Mouse (Mus musculus) lung, adult 2 months (tissue): ENCODE results near the gene Sprr1a.

Source experiments
- CTCF ChIP-seq: fragments of 200-500 bp; IDR thresholded peaks from 2 replicates; pipeline ENCODE4 v1.5.1; 2011; ENCODE audit warnings: mild to moderate bottlenecking, low read length, control low read depth; ENCODE audit not compliant: insufficient read depth
- POLR2A ChIP-seq: fragments of 200-500 bp; IDR thresholded peaks from 2 replicates; pipeline ENCODE4 v1.6.1; 2011; ENCODE audit warnings: low read depth, mild to moderate bottlenecking, control low read depth, low read length, borderline replicate concordance; ENCODE audit errors: extremely low read depth

GRCm38 (mm10) chr3:92440177-92440576, 45.5 kb downstream of the Sprr1a start:
- TF ChIP-seq CTCF (no peak), POLR2A (no peak)
